Mouse (Mus musculus): Measurements from ENCODE around the gene Smox. TPM values are rescaled to one million over a fixed set of nuclear protein-coding genes. Genes with fewer than 3 reads are reported as not detected.

The Smox gene
- polyA plus RNA-seq, 1 experiment from 2014 or later, result 28.7 TPM

DNA sequence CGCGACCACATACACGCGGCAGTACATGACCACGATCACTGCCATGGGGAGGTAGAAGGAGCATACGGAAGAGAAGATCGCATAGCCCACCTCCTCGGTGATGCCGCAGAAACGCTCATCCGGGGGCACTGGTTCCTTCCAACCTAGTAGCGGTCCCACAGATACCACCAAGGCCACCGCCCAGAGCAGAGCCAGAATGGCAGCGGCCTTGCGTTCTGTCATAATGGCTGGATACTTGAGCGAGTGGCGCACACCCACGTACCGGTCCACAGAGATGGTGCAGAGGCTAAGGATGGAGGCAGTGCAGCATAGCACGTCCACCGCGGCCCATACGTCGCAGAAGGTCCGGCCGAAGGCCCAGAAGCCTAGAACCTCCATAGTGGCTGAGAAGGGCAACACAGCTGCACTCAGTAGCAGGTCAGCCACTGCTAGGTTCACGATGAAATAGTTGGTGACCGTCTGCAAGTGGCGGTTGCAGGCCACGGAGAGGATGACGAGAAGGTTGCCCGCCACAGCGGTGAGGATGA lies 70.1 kb downstream of the Smox start:
- Histone ChIP-seq H3K4me3 (ENCODE audit: low read depth, low read length) (peak overlapping the region; percentile 46), H3K9me3 (ENCODE audit: low read depth, low read length) (no peaks in the 10 kb centered on the region), H3K27me3 (ENCODE audit: insufficient read depth, low read length) (peaks cover 66% of the 10 kb centered on the region), H3K27ac (ENCODE audit: low read depth) (no peak overlapping the region), H3K9ac (peak overlapping the region; percentile 50), H3K36me3 (ENCODE audit: insufficient read depth) (no peaks in the 10 kb centered on the region), H3K4me1 (ENCODE audit: insufficient read depth) (no peaks in the 10 kb centered on the region), H3K4me2 (peak overlapping the region; percentile 73)
- ATAC-seq (ENCODE audit: insufficient read depth) (no peak), DNase-seq (no peak)
- TF ChIP-seq CTCF (IDR thresholded peaks at IDR 0.05; ENCODE audit: low read depth), result no peak
- 4% methylated on average over 33 of the region's 33 CpGs for WGBS

DNA sequence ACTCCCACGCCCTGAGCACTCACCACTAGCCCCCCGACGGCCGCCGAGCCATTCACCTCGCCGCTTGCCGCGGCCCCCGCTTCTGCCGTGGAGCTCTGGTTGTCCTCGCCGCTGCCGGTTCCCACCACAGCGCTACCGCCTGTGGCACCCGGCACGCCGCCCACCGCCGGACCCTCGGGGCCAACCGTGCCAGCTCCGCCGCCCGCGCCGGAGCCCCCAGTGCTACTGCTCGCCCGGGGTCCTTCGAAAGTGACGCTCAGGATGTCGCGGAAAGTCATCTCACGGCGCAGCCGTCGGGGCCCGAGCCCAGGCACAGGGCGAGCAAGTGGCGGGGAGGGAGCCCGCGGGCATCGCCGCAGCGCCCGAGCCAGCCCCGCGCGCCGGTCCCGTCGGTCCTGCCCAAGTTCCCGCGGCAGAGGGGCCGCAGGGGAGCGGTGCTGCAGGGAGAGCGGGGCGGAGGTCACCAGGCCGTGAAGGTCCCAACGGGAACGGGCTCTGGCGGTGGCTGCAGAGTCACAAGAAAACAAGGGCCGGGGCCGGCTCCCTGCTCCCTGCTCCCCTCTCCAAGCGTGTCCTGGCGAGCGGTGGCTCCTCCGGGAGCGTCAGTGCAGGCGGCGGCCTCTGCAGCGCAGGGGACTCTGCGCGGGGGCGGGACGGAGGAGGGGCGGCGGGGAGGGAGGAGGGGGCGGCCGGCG lies 70.7 kb downstream of the Smox start, which contains the start of gene Adra1d:
TSS of gene Adra1d (minus strand) at position 393 of the 695 bp plus-strand sequence.
- peaks cover 66% of the 10 kb centered on the region for H3K27me3 ChIP-seq (ENCODE audit: insufficient read depth, low read length)
- H3K9ac ChIP-seq, result peak within 1 kb of the TSS; percentile 50
- WGBS, result 2% methylated on average over 73 of the region's 82 CpGs
- no peaks in the 10 kb centered on the region for H3K4me1 ChIP-seq (ENCODE audit: insufficient read depth)
- TF ChIP-seq CTCF (IDR thresholded peaks at IDR 0.05; ENCODE audit: low read depth), result no peak
- peak within 1 kb of the TSS; percentile 73 for H3K4me2 ChIP-seq
- ATAC-seq (ENCODE audit: insufficient read depth) (peak; percentile 76; the same call in 1 of the 2 replicates), DNase-seq (peak; percentile 45)
- H3K9me3 ChIP-seq (ENCODE audit: low read depth, low read length), result no peaks in the 10 kb centered on the region
- H3K36me3 ChIP-seq (ENCODE audit: insufficient read depth), result no peaks in the 10 kb centered on the region
- H3K4me3 ChIP-seq (ENCODE audit: low read depth, low read length), result peak within 1 kb of the TSS; percentile 46
- no peak within 1 kb of the TSS for H3K27ac ChIP-seq (ENCODE audit: low read depth)

DNA sequence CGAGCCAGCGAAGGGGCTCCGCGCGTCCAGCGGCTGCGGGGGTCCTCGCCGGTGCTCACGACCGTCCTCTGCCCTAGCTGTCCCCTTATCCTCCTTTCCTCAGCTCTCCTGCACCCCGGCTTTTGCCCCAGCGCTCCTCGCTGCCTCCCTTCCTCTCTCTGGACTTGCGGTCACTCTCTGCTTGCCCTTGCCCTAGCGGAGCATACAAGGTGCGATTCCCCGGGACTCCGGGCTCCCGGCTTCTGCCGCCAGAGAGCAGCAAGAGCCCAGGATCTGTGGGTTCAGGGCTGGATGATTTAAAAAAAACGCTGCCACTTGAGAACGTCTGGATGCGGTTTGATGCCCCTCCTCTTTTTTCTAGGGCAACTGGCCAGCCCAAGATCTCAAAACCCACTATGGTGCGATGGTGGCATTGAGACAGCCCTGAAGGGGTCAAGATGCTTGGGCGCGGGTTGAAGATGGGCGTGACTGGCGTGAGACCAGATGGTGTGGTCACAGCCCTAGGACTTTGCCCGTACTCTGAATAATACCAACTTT lies 71.4 kb downstream of the Smox start:
- Histone ChIP-seq H3K27me3 (ENCODE audit: insufficient read depth, low read length) (peaks cover 66% of the 10 kb centered on the region), H3K9me3 (ENCODE audit: low read depth, low read length) (no peaks in the 10 kb centered on the region), H3K4me3 (ENCODE audit: low read depth, low read length) (peak overlapping the region; percentile 46), H3K4me2 (peak overlapping the region; percentile 73), H3K4me1 (ENCODE audit: insufficient read depth) (no peaks in the 10 kb centered on the region), H3K36me3 (ENCODE audit: insufficient read depth) (no peaks in the 10 kb centered on the region), H3K27ac (ENCODE audit: low read depth) (no peak overlapping the region), H3K9ac (peak overlapping the region; percentile 50)
- 1% methylated on average over 30 of the region's 30 CpGs for WGBS
- TF ChIP-seq CTCF (IDR thresholded peaks at IDR 0.05; ENCODE audit: low read depth), result peak; percentile 75
- DNase-seq (peak; percentile 87), ATAC-seq (ENCODE audit: insufficient read depth) (peak; percentile 86)

Other genes starting within 250 kb of the Smox start
- gene Pank2, start 229.0 kb upstream of the Smox start, polyA plus RNA-seq (2014; fragmentation: Nextera tagmentation; extraction: Ambion mirVana), result 51.0 and 51.2 TPM in 2 replicates
- gene Rnf24, start 138.6 kb upstream of the Smox start, polyA plus RNA-seq (2014; fragmentation: Nextera tagmentation; extraction: Ambion mirVana), result 3.8 and 5.3 TPM in 2 replicates
- 2.0 and 2.7 TPM in 2 replicates for gene Adra1d, start 70.8 kb downstream of the Smox start, polyA plus RNA-seq (2014; fragmentation: Nextera tagmentation; extraction: Ambion mirVana)